Mouse (Mus musculus): Measurements from ENCODE around the gene Zfp874a.

DNA sequence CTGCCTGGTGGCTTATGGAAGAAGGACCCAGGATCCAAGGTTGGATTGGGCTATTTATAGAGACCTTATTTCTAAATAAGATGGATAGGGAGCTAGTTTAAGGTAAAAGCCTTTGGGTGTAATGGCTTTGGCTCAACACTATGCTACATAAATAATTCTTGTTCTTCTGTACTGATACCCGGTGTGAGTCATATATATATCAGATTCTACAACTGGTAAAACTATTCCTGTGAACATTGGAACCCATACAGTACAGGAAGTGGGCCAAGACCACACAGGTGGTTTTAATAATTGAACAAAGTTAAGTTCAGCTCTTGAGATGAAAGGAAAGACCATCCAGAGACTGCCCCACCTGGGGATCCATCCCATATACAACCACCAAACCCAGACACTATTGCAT, 49.5 kb upstream of the Zfp874a start:
- no peak for TF ChIP-seq POLR2A (IDR thresholded peaks at IDR 0.05; ENCODE audit: insufficient read depth, low read depth, low read length)
- no peak for TF ChIP-seq CTCF (IDR thresholded peaks at IDR 0.05; ENCODE audit: insufficient read depth, low read depth, low read length)
